Mouse (Mus musculus): Measurements from ENCODE around the gene Zfyve21.

Gene Zfyve21

DNA sequence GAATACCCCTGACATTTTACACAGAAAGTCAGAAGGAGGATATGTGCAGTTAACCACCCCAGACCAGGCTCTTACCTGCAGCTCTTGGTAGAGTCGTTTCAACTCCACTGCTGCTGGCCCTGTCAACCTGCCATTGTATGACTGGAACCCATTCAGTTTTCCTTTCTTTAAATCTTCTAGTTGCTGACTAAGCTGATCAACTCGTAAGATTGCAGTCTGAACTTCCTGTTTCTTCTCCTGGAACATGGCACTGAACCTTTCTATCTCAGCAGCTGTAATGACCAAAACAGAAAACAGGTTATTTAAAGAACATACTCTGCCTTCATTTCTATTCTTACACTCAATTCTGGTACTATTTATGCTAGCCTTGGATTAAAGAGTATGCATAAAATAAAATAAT, 29.5 kb downstream of the Zfyve21 start:
- DNase-seq (ENCODE audit: low spot score in 2 of 2): no peak

DNA sequence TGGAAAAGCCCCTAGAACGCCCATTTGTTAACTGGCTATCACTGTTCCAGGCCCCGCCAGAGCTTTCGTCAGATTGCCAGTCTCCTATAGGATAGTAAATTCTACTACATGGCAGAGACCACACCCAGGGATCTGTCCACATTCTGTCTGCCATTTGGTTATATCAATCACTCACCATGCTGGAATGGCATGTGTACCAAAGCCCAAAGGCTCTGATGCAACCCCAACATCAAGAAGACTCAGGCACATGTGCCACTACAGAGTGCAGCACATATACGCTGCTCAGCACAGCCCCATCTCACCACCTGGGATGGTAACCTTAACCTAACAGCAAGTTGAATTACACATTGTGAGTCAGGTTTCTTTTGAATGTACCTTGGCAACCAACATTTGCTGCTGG, 32.0 kb downstream of the Zfyve21 start:
- DNase-seq (ENCODE audit: low spot score in 2 of 2): no peak

DNA sequence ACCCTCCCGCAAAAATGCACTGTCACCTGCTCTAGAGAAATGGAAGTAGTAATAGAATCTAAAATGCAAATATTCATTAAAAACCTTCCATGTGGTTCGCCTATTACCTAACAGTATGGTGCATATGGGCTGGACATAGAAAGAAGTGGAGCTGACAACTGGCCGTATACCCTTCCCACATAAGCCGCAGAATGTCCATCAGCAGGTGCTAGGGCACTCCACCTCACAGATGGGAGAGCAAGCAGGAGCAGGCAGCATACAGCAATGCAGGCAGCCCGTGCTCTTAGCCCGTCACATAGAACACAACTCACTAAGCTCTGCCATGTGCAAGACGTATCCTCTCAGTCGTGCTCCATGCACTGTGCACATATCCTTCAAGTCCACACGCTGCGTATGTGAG, 32.8 kb downstream of the Zfyve21 start:
- DNase-seq (ENCODE audit: low spot score in 2 of 2): no peak

DNA sequence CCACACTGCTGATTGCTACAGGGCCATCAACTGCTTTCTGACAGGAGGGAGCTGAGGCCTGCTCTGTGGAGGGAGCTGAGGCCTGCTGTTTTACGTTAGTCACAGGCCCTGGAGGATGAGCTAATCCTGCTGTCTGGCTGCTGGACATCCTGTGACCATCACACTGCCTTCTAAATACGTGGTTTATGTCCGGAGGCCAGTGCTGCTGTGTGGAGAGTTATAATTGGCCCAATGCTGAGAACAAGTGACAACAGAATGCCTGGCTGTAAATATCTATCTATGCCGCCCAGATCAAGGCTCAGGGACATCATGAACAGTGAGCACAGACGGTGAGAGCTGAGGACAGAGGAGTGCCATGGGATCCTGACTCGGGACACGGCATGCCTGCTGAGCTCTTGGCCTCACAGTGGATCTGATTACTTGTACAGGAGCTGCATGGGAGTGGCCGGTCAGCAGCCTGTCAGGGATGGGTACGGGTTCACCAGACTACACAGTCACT, 34.4 kb downstream of the Zfyve21 start:
- DNase-seq (ENCODE audit: low spot score in 2 of 2): no peak

DNA sequence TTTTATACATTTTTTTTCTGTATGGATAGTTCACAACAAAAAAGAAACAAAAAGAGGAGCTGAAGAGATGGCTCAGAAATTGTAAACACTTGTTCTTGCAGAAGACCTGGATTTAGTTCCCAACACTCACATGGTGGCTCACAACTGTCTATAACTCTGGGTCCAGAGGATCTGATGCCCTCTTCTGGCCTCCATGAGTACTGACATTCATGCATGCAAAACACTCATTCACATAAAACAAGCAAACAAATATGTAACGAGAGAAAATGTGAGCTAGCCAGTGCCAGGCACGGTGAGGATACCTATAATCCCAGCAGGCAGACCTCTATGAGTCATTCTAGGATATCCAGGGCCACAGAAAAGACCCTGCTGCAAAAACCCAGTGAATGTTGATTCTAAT, 37.3 kb downstream of the Zfyve21 start:
- DNase-seq (ENCODE audit: low spot score in 2 of 2): no peak

DNA sequence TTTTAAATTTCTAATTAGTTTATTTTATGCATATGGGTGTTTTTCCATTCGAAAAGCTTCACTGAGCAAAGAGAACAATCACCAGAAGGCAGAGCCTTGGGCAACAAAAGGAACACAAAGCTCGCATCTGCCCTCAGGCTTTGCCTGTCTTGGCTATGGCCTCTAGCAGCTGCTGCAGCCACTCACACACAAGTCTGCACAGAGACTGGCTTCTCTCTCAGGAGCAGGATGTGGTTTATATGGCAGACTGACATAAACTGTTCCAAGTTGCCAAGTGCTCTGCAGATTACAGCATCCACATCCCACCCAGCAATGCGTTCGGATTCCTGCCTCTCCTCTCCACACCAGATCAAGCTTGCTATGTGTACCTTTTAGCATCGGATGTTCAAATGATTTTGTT, 37.8 kb downstream of the Zfyve21 start:
- DNase-seq (ENCODE audit: low spot score in 2 of 2): no peak

DNA sequence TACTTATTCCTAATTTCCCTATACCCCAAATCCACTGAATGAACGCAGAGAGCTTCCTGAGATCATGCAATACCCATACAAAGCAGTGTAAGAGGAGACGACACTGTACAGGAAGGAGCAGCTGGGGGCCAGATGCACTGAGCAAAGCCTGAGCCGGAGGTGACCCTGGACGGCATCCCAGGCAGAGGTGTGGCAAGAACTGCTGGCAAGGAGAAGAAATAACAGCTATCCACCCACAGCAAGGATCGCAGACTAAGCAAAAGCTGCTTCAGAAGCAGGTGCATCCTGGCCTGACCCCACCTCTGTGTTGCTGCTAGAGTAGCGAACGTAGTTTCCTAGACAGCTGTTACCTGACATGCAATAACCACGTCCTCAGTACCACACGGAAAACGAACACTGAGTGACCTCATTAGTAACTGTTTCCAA, 39.1 kb downstream of the Zfyve21 start:
- DNase-seq (ENCODE audit: low spot score in 2 of 2): no peak

DNA sequence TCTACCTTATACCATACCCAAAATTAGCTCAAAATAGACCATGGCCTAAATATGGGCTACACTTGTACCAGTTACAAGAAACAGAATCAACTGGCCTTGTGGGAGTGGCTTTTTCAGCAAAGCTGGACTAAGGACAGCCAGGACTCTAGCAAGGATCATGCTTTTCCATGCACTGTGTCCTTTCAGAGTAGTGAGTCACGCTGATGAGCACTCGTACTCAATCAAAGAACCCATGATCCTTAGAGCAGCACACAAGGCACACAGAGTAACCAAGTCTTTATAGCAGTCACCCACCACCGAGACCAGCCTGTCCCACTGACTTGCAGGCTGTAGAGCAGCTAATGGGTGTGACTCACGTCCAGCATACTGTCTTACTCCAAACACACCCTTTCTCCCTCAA, 39.6 kb downstream of the Zfyve21 start:
- no peak for DNase-seq (ENCODE audit: low spot score in 2 of 2)

DNA sequence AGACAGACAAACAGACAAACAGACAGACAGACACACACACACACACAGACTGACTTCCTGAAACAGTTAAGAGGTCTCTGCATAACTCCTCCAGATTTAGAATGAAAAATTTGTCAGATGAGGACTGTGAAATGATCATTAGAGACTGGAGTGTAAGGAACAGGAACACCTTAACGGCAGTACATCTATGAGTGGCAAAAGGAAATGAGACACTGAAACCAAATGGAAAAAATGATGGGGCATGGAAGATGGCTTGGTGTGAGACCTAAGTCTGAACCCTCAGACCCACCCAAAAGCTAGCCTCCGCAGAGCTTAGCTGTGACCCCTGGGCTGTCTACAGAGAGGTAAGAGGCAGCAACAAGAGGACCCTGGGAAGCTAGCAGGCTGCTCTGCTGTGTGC, 41.5 kb downstream of the Zfyve21 start:
- no peak for DNase-seq (ENCODE audit: low spot score in 2 of 2)

DNA sequence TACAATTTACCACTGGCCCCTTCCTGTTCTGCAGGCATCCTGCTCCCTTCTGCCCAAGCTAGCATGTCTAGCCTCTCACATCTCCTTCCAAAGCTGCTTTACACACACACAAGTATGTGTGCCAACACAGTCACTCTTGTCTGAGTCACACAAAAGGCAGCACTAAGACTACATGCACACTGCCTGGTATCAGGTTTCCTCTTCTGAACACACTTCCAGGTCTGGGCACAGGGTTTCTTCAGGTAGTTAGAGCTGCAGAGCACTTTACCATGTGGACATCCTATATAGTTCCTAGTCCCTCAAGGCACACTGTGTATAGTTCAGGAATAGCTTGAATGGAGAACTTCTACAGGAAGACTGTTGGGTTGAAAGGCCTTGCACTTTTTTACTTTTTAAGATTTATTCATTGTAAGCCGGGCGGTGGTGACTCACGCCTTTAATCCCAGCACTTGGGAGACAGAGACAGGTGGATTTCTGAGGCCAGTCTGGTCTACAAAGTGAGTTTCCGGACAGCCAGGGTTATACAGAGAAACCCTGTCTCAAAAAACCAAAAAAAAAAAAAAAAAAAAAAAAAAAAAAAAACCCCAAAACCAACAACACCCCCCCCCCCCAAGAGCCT, 50.3 kb downstream of the Zfyve21 start:
- DNase-seq (ENCODE audit: low spot score in 2 of 2): no peak

DNA sequence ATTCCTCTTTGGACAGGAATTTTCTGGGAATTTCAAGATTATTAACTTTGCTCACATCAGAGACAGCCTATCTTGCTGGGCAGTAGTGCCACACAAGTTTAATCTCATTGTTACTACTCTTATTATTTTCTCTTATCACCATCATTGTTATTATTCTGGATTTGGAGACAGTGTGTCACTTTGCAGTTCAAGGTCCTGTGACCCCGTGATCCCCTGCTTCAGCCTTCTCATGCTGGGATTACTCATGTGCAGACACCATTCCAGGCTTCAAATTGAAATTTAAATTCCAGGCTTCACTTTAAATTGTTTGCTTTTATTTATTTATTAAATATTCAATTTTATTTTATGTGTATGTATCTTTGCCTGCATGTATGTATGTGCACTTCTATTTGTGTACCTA, 55.8 kb downstream of the Zfyve21 start:
- DNase-seq (ENCODE audit: low spot score in 2 of 2): no peak

DNA sequence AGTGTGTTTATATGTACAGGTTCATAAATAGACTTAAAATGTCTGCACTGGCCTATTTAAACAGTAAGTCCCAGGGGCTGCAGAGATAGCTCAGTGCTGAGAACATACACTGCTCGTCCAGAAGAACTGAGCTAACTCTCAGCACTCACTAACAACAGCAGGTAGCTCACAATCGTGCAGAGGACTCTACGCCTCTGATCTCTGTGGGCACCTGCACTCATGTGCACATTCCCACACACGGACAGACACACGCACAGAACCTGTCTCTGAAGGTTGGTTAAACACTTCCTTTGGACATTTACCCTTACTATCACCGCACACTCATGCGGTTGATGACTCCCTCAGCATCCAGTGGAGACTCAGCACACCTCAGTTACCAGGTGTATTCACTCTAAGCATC, 56.8 kb downstream of the Zfyve21 start:
- DNase-seq (ENCODE audit: low spot score in 2 of 2): no peak

DNA sequence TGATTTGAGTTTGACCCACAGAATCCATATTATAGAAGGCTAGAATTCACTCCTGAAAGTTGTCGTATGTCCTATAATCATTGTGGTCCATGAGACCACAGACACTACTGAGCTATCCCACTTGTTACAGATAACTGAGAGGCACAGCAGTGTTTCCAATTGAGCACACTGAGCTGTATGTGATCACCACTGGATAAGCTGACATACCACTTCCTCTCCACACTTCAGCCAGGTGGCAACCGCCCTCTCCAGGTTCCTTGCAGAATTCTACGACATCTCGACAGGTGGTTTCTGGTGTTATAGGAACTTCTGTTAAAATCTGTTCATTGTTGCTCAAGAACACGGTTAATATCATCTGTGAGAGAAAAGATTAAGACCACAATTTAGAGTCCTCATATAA, 58.1 kb downstream of the Zfyve21 start:
- DNase-seq (ENCODE audit: low spot score in 2 of 2): no peak

DNA sequence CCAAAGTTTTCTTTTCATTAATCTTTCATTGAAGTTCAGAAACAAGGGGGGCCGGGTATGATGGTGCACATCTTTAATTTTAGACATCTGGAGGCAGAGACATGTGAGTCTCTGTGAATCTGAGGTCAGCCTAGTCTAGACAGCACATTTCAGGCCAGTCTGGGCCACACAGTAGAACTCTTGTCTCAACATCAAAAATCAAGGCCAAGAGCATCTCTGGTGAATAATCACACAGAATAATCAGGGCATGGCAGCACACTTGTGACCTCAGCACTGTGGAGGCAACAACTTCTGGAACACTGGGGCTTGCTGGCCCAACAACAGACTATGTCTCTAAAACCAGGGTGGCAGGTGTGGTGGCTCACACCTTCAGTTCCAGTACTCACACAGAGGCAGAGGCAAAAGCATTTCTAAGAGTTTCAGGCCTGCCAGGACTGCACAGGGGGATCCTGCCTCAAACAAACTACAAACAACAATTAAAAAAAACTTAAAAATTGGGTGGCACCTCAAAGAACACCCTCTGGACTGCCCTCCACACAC, 60.7 kb downstream of the Zfyve21 start:
- no peak for DNase-seq (ENCODE audit: low spot score in 2 of 2)

DNA sequence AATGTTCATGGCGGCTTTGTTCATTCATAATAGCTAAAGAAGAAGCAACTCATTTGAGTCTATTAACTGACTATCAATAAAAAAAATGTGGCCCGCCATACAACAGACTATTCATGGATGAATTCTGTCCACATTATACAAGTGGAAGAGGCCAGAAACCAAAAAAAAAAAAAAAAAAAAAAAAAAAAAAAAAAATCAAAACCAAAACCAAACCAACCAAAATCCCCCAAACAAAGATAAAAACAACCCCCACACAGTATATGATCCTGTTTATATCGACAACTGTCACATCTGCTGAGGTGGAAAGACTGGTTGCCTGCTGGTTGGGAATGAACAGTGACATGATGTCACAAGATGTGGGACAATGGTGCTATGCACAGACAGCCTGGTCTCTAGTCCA, 61.5 kb downstream of the Zfyve21 start:
- no peak for DNase-seq (ENCODE audit: low spot score in 2 of 2)

DNA sequence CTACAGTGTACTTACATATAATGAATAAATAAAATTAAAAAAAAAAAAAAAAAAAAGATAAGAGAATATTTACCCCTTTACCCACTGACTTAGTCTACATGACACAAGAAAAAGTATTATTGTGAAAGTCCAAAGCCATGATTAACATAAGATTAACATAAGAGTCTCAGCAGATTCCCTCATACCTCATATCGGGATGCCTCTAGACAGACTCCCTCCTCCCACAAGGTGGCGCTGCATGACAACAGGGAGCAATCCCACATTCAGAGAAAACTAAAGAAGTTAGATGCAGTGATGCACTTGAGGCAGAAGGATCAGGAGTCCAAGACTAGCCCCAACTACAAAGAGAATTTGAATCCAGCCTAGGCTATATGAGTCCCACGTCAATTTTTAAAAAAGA, 64.2 kb downstream of the Zfyve21 start:
- DNase-seq (ENCODE audit: low spot score in 2 of 2): peak; percentile 66 to 71

All from frontal cortex, postnatal 25 days (tissue).